Mouse (Mus musculus) kidney, embryonic 14.5 days (tissue): ENCODE results near the gene Eya4. TPM values are rescaled to one million over a fixed set of nuclear protein-coding genes. Genes with fewer than 3 reads are reported as not detected.

Source experiments
- ATAC-seq: fragments of 200-750 bp; cut with Nextera tagmentation; 2 replicates; pipeline ENCODE4 v1.8.0; 2017; ENCODE audit warnings: moderate number of reproducible peaks, mild to moderate bottlenecking, moderate TSS enrichment, moderate library complexity; ENCODE audit not compliant: low FRiP score, low TSS enrichment
- H3K27ac ChIP-seq: fragments of 300-500 bp; sonication (generic); 2 replicates; pipeline ENCODE4 v1.5.1; 2014; ENCODE audit warnings: low read depth, mild to moderate bottlenecking, low read length, moderate library complexity, mixed read lengths
- H3K27me3 ChIP-seq: fragments of 300-500 bp; sonication (generic); 2 replicates; pipeline ENCODE4 v1.6.1; 2014; ENCODE audit warnings: mild to moderate bottlenecking, low read length; ENCODE audit not compliant: control insufficient read depth, insufficient read depth
- H3K36me3 ChIP-seq: fragments of 300-500 bp; sonication (generic); 2 replicates; pipeline ENCODE4 v1.6.1; 2014; ENCODE audit warnings: low read length, mixed read lengths; ENCODE audit not compliant: control insufficient read depth, insufficient read depth
- H3K4me1 ChIP-seq: fragments of 300-500 bp; sonication (generic); 2 replicates; pipeline ENCODE4 v1.6.1; 2014; ENCODE audit warnings: low read length, mixed read lengths; ENCODE audit not compliant: control insufficient read depth, insufficient read depth
- H3K4me2 ChIP-seq: fragments of 300-500 bp; sonication (generic); replicated peaks from 2 replicates; pipeline ENCODE4 v1.6.1; 2014; ENCODE audit warnings: low read depth, mild to moderate bottlenecking, low read length
- H3K4me3 ChIP-seq: fragments of 300-500 bp; sonication (generic); 2 replicates; pipeline ENCODE4 v1.5.1; 2014; ENCODE audit warnings: mild to moderate bottlenecking, low read length
- H3K9ac ChIP-seq: fragments of 300-500 bp; sonication (generic); 2 replicates; pipeline ENCODE4 v1.6.1; 2014; ENCODE audit warnings: low read depth, mild to moderate bottlenecking, low read length, moderate library complexity
- H3K9me3 ChIP-seq: fragments of 300-500 bp; sonication (generic); 2 replicates; pipeline ENCODE4 v1.6.1; 2016; ENCODE audit warnings: low read length; ENCODE audit not compliant: control insufficient read depth
- WGBS: fragments of 180-500 bp; shearing (Covaris S2); extraction: QIAGEN DNeasy Blood & Tissue Kit; methylation state at CpG from one replicate; pipeline ENCODE4 v1.1.7; 2014; 5-methylcytosine and 5-hydroxymethylcytosine counted together
- polyA plus RNA-seq: library from polyadenylated mRNA; unstranded; fragments of >200 nt; fragmentation: Nextera tagmentation; extraction: Ambion mirVana; gene quantifications from 2 replicates; pipeline ENCODE4 v1.2.1, GENCODE M21; 2014

Gene Eya4
- polyA plus RNA-seq, 1 experiment from 2014 or later, result 14.1 TPM

GRCm38 (mm10) chr10:23181572-23182493 is 168.8 kb downstream of the Eya4 start:
- peaks cover 3% of the 10 kb centered on the region; the same call in 1 of the 2 replicates for H3K9me3 ChIP-seq
- no peak overlapping the region for H3K9ac ChIP-seq
- ATAC-seq, result peak; percentile 77
- WGBS, result 35% methylated on average over 11 of the region's 11 CpGs
- H3K4me1 ChIP-seq, result peaks cover 26% of the 10 kb centered on the region; the same call in 1 of the 2 replicates
- H3K4me3 ChIP-seq, result no peak overlapping the region
- H3K27me3 ChIP-seq, result no peaks in the 10 kb centered on the region
- H3K27ac ChIP-seq, result no peak overlapping the region; the same call in 1 of the 2 replicates
- no peak overlapping the region for H3K4me2 ChIP-seq
- H3K36me3 ChIP-seq, result no peaks in the 10 kb centered on the region

GRCm38 (mm10) chr10:23179285-23179684 is 171.3 kb downstream of the Eya4 start:
- peaks cover 3% of the 10 kb centered on the region; the same call in 1 of the 2 replicates for H3K9me3 ChIP-seq
- no peak overlapping the region for H3K4me2 ChIP-seq
- no peak overlapping the region for H3K9ac ChIP-seq
- no peaks in the 10 kb centered on the region for H3K27me3 ChIP-seq
- peak overlapping the region; percentile 43; the same call in 1 of the 2 replicates for H3K27ac ChIP-seq
- H3K4me3 ChIP-seq, result no peak overlapping the region
- H3K36me3 ChIP-seq, result no peaks in the 10 kb centered on the region
- 9% methylated on average over 6 of the region's 6 CpGs for WGBS
- peak; percentile 40; the same call in 1 of the 2 replicates for ATAC-seq
- peaks cover 26% of the 10 kb centered on the region; the same call in 1 of the 2 replicates for H3K4me1 ChIP-seq

- ATAC-seq, result no peak
- H3K4me1 ChIP-seq, result peaks cover 26% of the 10 kb centered on the region; the same call in 1 of the 2 replicates
- no peak overlapping the region for H3K9ac ChIP-seq
- H3K4me2 ChIP-seq, result no peak overlapping the region
- H3K4me3 ChIP-seq, result no peak overlapping the region
- H3K36me3 ChIP-seq, result no peaks in the 10 kb centered on the region
- H3K9me3 ChIP-seq, result no peaks in the 10 kb centered on the region
- WGBS, result 48% methylated on average over 5 of the region's 5 CpGs
- H3K27me3 ChIP-seq, result no peaks in the 10 kb centered on the region
- peak overlapping the region; percentile 67; the same call in 1 of the 2 replicates for H3K27ac ChIP-seq
Measured at GRCm38 (mm10) chr10:23177347-23178046, 173.1 kb downstream of the Eya4 start.

- WGBS, result 34% methylated on average over 8 of the region's 8 CpGs
- Histone ChIP-seq H3K9me3 (no peaks in the 10 kb centered on the region), H3K27me3 (no peaks in the 10 kb centered on the region), H3K4me3 (no peak overlapping the region), H3K36me3 (no peaks in the 10 kb centered on the region), H3K4me1 (peaks cover 26% of the 10 kb centered on the region; the same call in 1 of the 2 replicates), H3K27ac (peak overlapping the region; percentile 67; the same call in 1 of the 2 replicates), H3K9ac (no peak overlapping the region), H3K4me2 (no peak overlapping the region; the same call in 1 of the 2 replicates)
- ATAC-seq, result no peak
Measured at GRCm38 (mm10) chr10:23176666-23177346, 173.8 kb downstream of the Eya4 start.

GRCm38 (mm10) chr10:23171541-23171940 is 179.0 kb downstream of the Eya4 start:
- Histone ChIP-seq H3K27me3 (no peaks in the 10 kb centered on the region), H3K4me2 (no peak overlapping the region), H3K9me3 (no peaks in the 10 kb centered on the region), H3K27ac (no peak overlapping the region), H3K4me3 (no peak overlapping the region), H3K4me1 (no peaks in the 10 kb centered on the region; the same call in 1 of the 2 replicates), H3K9ac (no peak overlapping the region), H3K36me3 (no peaks in the 10 kb centered on the region)
- no peak for ATAC-seq
- WGBS, result 93% methylated on average over 7 of the region's 7 CpGs

GRCm38 (mm10) chr10:23165089-23165642 is 185.4 kb downstream of the Eya4 start:
- Histone ChIP-seq H3K4me1 (0 out of 2 replicates have a peak, but pooled peaks cover 7% of the 10 kb centered on the region), H3K4me2 (no peak overlapping the region), H3K9ac (no peak overlapping the region), H3K27ac (no peak overlapping the region), H3K27me3 (no peaks in the 10 kb centered on the region), H3K9me3 (no peaks in the 10 kb centered on the region), H3K36me3 (no peaks in the 10 kb centered on the region), H3K4me3 (no peak overlapping the region)
- WGBS, result 28% methylated on average over 7 of the region's 7 CpGs
- no peak for ATAC-seq

- ATAC-seq, result no peak
- no peak overlapping the region for H3K9ac ChIP-seq
- H3K27ac ChIP-seq, result no peak overlapping the region
- no peak overlapping the region for H3K4me3 ChIP-seq
- 67% methylated on average over 10 of the region's 10 CpGs for WGBS
- H3K9me3 ChIP-seq, result no peaks in the 10 kb centered on the region
- no peak overlapping the region for H3K4me2 ChIP-seq
- no peaks in the 10 kb centered on the region for H3K36me3 ChIP-seq
- no peaks in the 10 kb centered on the region for H3K27me3 ChIP-seq
- H3K4me1 ChIP-seq, result no peaks in the 10 kb centered on the region
Measured at GRCm38 (mm10) chr10:23159844-23160243, 190.7 kb downstream of the Eya4 start.

- no peaks in the 10 kb centered on the region for H3K9me3 ChIP-seq
- no peaks in the 10 kb centered on the region for H3K36me3 ChIP-seq
- ATAC-seq, result no peak
- no peak overlapping the region for H3K4me3 ChIP-seq
- H3K9ac ChIP-seq, result no peak overlapping the region
- WGBS, result 65% methylated on average over 11 of the region's 11 CpGs
- no peak overlapping the region for H3K27ac ChIP-seq
- no peaks in the 10 kb centered on the region for H3K4me1 ChIP-seq
- no peaks in the 10 kb centered on the region for H3K27me3 ChIP-seq
- no peak overlapping the region for H3K4me2 ChIP-seq
Measured at GRCm38 (mm10) chr10:23159138-23159537, 191.4 kb downstream of the Eya4 start.
